Mouse (Mus musculus) thymus, postnatal 0 days (tissue): ENCODE measurements around the gene Hmgb1. TPM values are rescaled to one million over a fixed set of nuclear protein-coding genes. Genes with fewer than 3 reads are reported as not detected.

Source experiments
- DNase-seq: peaks from one replicate; pipeline ENCODE4 v3.0.0-alpha.2; 2015; ENCODE audit warnings: low spot score
- polyA plus RNA-seq: library from polyadenylated mRNA; unstranded; fragments of >200 nt; fragmentation: Nextera tagmentation; extraction: Ambion mirVana; gene quantifications from 2 replicates; pipeline ENCODE4 v1.2.1, GENCODE M21; 2015

The Hmgb1 gene
- polyA plus RNA-seq, 1 experiment from 2014 or later = 2,714 TPM

DNA sequence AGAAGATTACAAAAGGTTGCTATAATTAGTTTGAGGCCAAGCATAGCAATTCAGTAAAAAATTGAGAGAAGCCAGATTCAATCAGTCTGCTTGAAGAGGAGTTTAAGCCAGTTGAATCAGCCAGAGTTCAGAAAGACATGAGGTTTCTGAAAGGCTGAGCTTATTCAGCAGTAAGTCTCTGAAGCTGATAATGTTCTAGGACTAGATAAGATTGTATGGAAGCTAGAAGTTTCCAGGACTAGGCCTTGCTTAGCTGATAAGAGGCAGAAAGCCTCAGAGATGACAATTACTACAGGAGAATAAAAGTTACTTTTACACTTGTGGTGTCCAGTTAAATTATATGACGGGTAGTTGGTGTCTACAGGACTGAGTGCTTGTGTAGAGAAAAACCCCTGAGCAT lies 5.9 kb upstream of the Hmgb1 start:
- DNase-seq = no peak

DNA sequence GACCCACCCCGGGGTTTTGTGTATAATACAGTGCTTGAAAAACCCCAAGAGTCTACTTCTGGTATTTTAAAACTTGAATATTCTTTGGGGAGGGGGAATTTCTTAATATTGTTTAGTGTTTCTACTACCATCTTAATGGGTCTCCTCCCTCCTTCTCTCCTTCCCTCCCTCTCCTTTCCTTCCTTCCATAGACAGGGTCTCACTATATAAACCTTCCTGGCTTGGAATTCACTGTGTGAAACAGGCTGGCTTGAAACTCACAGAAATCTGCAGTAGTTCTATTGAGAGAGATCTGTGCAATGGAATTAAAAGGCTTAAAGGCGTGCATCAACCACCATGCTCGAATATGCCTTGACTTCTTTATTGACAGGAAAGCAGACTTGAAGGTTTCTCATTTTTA lies 1.5 kb upstream of the Hmgb1 start:
- DNase-seq = no peak

DNA sequence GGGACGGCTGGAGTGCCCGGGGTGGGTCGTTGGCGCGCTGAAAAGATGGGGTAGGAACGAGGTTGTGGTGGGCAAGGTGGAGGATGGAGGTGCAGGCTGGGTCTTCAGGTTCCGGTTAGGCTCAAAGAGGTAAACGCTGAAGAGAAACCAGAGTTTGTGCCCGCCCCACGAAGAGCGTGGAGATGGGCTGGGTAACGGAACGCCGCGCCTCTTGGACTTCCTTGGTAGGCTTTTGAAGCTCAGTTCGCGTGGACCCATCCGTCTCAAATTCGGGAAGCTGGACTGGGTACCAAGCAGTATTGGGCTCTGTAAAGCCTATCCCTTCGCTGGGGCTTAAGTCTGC lies 526 bp upstream of the Hmgb1 start:
- DNase-seq = no peak

DNA sequence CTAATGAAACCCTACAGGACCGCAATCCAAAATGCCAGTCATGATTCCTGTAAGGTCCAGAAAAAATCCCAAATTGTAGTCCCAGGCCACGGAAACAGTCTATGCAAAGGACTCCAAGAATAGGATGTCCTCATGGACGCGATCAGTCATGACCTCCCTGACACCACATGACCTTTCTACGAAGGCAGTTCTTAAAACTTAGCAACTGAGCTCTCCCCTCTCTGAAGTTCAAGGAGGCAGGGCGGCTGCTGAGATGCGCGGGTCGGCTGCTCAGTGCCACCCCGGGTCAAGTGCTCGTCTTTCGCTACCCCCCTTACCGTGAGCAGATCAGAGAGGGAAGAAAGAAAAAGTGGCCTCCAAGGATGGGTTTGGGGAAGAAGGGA lies 577 bp downstream of the Hmgb1 start:
- DNase-seq = no peak

DNA sequence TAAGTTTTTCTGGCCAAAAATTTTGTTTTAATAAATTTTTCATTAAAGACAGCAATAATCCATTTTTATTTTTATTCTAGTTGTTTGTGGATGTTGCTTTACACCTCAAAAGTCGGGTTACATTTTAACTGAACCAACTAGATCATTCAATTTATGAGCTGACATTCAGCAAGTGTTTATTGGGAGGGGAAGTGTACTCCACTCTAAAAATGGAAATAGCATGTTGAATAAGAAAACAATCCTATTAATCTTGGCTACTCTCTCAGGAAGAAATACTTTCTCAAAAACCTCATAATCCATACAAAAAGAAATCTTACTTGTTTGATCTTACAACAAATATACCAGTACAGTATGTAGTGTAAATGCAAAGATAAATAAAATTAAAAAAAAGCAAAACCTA lies 1.2 kb downstream of the Hmgb1 start:
- DNase-seq = no peak

DNA sequence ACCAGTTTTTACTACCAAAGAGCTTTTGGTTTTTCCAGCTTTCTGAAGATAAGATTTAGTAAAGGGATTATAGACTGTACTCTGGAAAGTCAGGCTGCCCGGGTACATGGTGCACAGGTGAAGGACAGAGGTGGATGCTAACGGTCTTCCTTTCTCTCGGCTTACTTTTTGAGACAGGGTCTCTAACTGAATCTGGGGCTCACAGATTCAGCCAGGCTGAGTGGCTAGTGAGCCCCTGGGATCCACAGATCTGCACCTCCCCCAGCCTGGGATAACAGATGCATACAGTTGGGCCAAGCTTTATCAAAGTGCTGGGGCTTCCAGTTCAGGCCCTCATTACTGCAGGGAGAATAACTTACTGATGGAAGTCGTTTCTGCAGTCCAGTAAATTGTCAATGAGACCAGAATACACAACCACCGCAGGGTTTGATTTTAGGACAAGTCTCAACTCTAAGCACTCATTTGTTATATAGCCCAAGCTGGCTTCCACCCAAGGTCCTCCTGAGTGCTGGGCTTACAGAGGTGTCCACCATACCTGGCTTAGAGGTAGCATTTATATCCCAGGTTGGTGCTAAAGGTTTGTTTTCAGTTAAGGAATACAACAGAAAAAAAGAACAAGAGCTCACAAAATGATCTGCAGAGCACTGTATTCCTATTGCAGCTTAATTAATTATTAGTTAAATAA lies 2.0 kb downstream of the Hmgb1 start:
- no peak for DNase-seq

DNA sequence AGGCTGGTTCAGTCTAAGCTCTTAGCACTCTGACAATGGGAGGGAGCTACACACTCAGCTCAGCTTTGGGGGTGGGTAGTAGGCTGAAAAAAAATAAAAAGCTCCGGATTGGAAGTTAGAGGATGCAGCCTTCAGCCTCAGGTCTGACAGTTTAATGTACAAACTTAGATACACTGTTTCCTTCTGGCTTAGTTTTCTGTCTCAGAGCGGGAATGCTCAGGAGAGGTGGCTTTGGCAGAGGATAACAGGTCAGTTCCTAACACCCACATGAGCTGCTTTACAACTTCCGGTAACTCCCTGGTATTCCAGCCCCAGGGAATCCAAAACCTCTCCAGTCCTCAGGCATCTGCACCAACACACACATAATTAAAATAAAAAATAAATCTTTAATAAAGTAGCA lies 4.5 kb downstream of the Hmgb1 start:
- no peak for DNase-seq

DNA sequence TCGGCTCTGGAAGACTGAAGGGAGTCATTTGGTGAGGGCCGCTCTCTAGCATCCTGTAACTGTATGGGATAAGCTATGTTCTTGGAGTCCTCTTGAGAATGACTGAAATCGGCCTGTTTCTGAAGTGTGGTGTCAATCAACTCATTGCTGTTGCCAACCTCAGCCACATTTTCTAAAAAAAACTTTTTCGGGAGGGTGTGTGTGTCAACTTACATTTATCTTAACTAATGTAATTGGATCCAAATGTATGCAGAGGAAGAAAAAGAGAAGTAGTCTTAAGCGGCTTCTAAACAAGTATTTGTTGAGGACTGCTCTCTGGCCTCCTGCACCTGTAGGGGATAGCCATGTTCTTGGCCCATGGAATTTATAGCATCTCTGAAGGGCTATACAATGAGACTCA lies 6.2 kb downstream of the Hmgb1 start:
- DNase-seq = no peak

DNA sequence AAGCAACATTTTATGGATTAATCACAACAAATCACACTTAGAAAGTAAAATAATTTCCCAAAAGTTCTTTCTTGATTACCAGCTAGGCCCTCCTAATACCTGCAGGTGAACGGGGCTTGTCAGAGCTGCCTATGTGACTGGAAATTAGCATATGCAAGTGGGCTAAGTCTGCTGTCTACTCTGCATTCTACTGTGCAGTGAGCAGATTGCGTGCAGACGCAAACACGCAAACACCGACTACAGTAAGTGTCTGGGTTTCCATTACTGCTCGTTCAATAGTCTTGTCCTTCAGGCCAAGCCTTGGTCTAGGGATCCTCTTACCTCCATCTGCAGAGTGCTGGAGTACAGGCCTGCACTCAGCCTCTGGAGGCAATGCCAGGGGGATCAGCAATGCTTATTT lies 8.6 kb downstream of the Hmgb1 start:
- DNase-seq = no peak

DNA sequence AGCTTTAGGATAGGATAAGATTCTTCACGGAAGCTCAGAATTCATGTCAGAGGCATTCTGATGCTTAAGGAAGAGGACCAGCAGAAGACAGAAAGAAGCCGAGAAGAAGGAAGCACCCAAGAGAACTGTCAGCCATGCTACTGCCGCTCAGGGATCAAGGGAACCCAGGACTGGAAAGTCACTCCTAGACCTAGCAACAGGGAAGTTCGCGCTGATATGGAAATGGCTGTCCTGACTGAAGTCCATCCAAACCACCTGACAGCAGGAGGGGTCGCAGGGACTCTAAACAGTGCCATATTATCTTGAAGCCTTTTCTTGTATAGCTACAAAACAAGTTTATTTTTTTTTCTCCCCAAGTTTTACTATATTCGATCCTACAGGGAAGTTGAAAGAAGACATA lies 9.8 kb downstream of the Hmgb1 start:
- DNase-seq = no peak

DNA sequence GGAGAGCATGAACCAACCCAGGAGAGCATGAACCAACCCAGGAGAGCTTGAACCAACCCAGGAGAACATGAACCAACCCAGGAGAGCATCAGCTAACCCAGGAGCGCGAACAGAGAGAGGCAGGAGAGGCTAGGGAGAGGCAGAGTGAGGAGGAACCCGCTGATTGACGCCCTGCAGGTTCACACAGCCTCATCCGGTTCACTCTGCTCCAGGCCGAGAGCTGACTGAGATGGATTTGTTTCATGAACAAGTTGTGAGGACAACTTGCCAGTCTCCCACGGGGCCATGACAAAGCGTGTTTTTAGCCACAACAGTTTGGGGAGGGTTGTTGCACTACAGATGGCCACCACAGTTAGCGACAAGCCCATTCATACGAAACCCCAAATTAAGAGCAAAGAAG lies 12.0 kb downstream of the Hmgb1 start:
- DNase-seq = no peak

DNA sequence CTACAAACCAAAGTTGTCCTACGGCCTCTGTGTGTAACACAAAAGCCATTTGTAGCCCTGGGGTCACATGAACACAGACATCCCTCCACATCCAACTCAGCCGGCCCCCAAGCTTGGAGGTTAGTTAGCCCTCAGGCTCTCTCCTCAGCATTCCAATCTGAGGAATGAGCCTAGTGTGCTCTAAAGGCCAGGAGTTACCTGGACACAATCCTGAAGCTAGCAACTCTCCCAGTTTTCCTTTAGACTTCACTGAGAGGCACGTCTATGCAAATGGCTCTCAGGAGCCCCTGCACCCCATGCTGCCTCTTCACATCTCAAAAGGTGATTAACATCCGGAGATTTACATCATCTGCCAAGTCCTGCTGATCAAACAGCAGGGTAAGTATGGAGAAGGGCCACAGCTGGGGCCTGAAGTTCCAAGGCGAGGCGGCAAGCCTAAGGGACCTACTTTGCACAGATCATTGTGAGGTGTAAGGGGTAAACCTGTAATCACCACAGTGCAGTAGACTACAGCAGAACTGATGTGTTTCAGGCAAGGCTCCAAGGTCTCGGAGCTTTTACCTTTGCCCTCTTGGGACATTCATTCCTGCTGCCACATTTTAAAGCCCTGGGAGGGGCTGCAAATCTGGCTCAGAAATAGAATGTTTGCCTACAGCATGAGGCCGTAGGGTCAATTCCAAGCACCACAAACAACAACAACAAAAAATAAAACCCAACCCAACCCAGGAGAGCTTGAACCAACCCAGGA lies 13.3 kb downstream of the Hmgb1 start:
- DNase-seq = no peak

DNA sequence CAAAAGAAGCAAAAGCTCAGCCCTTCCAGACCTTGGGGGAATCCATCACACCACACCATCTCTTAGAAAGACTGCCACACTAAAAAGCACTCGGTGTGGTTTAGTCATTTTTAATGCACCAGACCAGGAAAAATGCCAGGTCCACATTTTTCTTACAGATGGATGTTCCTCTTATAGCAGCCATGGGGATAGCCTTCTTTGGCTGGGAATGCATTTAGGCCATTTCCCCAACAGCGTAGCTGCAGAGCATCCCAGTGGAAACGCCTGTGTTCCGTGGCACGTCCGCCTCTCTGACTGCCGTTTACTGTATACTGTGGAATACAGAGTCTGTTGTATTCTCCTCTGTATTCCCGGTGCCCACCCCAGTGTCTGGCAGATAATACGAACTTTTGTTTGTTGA lies 15.5 kb downstream of the Hmgb1 start:
- no peak for DNase-seq

DNA sequence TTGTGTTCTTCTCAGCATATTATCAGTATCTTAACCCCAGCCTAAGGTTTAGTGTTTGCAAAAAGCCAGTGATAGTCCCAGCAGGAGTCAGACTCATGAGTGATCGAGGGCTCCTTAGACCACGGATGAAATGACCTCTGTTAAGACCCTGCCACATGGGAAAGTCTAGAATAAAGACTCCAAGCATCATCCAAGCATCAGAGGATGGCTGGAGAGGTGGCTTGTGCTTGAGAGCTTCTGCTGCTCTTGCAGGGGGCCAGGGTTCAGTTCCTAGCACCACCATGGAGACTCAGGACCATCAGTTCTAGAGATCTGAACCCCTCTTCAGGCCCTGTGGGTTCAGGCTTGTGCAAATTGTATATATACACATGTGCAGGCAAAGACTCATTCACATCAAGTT lies 16.2 kb downstream of the Hmgb1 start:
- no peak for DNase-seq

DNA sequence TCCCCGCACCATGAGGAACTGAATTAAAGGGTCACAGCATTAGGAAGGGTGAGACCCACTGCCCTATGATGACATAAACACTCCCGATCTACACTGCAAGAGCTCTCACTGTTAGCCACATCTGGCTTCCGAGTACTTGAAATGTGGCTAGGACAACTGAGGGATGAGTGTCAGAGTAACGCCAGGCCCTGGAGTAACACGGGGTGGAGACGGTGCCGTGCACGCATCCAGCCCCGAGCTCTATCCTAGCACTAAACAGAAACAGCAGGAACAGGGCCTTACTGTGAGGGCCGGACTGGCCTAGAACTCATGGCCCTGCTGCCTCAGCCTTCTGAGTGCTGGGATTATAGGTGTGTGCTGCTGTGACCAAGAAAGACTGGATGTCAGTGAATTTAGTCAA lies 18.3 kb downstream of the Hmgb1 start:
- DNase-seq = no peak

DNA sequence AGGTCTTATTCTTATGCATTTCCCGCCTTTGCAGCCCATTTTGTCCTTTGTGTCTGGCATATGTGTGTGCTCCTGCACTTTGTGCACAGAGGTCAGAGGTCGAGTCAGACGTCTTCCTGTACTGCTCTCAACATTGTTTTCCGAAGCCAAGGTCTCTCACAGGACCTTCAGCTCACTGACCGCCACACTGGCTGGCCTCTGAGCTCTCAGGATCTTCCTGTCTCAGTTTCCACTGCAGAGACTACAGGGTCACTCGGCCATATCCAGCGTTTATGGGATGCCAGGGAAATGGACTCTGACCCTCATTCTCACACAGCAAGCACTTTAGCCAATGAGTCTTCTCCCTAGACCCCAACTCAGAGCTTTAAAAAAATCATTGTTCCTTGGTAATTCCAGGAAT lies 19.4 kb downstream of the Hmgb1 start:
- DNase-seq = no peak

DNA sequence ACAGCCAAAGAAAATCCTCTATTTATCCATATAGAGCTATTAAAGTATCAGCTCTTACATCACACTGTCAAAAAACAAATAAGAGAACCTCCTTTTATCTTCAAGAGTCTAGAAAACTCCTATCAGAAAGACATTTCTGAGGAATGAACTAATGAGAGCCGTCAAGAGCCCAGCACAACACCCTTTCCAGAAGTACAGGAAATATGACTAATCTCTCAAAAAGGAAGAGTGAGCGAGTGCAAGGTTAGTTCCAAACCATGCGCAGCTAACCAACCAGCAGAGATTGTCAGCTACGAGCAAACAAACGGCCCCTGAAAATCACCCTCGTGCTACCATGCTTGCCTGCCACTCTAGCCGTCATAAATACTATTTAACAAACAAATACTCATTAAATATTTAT lies 21.4 kb downstream of the Hmgb1 start:
- DNase-seq = no peak

DNA sequence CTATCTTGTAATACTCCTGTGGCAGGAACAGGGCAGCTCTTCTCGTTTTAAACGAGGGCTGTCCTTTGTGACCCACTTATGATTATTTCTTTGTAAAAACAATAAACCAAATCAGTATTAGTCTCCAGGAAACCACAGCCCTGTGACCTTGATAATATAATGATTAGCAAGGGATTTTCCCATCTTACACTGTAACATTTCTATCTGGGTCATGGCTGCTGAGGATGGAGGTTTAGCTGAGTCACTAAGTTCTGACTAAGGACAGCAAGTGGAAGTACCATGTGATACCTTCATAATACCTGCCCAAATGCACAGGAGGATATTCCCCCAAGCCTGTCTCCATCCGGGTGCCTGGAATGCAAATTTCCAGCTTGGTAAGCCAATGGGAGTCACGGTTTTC lies 23.8 kb downstream of the Hmgb1 start:
- no peak for DNase-seq

DNA sequence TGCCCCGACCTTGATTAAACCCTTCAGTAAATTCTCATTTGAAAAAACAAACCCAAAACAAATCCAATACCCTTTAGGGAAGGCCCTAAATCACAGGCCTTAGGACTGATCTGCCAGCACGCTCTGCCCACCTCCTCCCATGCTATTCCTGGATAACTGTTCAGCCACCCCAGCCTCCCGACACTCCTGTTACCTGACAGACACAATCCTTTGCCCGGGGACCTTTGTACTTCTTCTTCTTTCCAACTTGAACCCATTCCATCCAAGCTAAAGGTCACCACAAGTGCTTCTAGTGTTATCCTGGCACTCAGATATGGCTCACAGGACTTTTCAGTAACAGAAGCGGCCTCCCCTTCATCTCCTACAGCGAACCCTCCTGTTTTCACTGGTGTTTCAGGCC lies 25.3 kb downstream of the Hmgb1 start:
- no peak for DNase-seq

DNA sequence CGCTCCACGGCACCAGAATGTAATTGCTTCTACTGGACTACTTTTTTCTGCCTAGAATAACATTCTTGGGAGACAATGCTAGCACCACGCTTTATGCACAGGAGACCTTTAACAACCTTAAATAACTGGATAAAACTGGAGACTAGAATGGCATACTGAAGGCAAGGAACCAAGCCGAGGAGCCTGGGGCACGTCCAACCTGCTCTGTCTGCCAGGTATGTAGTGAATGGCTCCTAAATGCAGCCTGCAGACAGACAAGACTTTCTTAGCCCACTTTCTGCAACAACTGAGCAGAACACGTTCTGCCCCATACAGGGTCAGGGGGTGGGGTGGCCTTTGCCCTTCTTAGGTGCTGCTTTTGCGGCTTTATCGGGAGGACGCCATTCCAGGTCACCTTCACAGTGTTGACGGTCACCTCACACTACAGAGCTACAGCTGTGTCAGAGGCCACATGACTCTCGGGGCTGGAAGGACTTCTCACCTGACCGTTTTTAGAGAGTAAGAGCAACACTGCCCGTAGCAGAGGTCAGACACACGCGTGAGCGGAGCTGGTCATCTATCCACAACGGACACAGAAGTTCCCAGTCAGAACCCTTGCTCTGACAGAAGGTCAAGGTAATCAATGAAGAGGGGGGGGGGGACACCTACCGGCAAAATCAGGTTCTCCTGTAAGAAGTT lies 27.3 kb downstream of the Hmgb1 start:
- DNase-seq = no peak

DNA sequence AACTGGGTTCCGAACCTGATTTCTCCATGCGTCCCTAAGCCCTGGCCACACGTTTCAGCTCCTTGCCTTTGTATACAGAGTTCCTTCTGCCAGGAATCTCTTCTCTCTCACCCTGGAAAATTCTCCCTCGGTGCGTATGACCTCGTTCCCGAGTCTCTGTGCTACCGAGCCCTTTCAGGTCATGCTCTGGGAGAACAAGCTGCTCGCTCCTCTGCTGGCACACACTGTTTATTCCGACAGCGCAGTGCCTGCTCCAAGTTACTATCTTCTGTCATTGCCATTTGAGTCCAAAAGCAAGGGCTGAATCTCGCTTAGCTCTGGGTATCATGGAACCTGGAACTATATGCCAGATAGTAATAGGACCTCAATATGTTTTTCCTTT lies 31.5 kb downstream of the Hmgb1 start:
- DNase-seq = no peak

DNA sequence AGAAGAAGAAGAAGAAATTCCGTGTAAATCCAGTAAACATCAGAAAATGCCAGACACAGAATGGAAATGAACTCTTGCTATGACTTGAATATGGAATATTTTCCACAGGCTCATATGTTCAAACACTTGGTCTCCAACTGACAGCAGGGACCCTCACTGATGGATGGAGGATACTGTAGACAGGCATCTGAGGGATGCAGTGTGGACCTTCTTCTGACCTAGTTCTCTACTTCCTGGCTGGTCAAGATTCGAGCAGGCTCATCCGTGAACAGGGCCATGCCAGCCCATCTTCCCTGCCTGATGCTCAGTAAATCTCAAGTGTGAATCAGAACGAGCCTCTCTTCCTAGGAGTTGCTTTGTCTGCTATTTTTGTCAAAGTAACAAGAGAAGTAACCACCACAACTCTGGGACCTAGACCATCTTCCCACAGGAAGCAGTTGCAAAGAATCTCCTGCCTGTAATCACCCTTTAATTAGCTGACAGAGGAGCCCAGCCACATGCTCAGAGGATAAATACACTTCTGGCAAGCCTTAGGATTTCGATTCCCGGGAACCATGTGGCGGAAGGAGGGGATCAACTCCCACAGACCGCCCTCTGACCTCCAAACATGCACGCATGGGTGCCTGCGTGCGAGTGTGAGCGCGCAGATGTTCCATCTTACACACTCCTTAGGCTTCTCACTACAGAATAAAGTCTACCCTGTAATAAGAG lies 32.1 kb downstream of the Hmgb1 start:
- no peak for DNase-seq
